Mouse (Mus musculus): ENCODE results near the gene Synj1. TPM values are rescaled to one million over a fixed set of nuclear protein-coding genes. Genes with fewer than 3 reads are reported as not detected.

Synj1 gene
- 24.9 TPM for polyA plus RNA-seq (2014; fragmentation: Illumina TruSeq; extraction: RNeasy Lipid Tissue Mini Kit (QIAGEN cat#74804); ENCODE audit: low read depth, low replicate concordance)

GRCm38 (mm10) chr16:91011021-91011683 lies at the start of gene Synj1:
Synj1 (minus strand) TSS chr16:91011308.

GRCm38 (mm10) chr16:91044270-91045182 lies 33.4 kb upstream of the Synj1 start, which contains the start of gene Paxbp1:
Paxbp1 (minus strand) TSS chr16:91044543.

GRCm38 (mm10) chr16:90934687-90935328 lies 76.3 kb downstream of the Synj1 start, which contains the start of gene Cfap298:
Cfap298 (minus strand) TSS chr16:90935114.

Other genes with a start within 250 kb of the Synj1 start
- gene Urb1, start 200.9 kb downstream of the Synj1 start, polyA plus RNA-seq (2014; fragmentation: Illumina TruSeq; extraction: RNeasy Lipid Tissue Mini Kit (QIAGEN cat#74804); ENCODE audit: low read depth, low replicate concordance), result 2.8 TPM
- gene Eva1c, start 184.6 kb downstream of the Synj1 start, polyA plus RNA-seq (2014; fragmentation: Illumina TruSeq; extraction: RNeasy Lipid Tissue Mini Kit (QIAGEN cat#74804); ENCODE audit: low read depth, low replicate concordance), result 2.1 TPM
- 9.9 TPM for gene Cfap298, start 76.2 kb downstream of the Synj1 start, polyA plus RNA-seq (2014; fragmentation: Illumina TruSeq; extraction: RNeasy Lipid Tissue Mini Kit (QIAGEN cat#74804); ENCODE audit: low read depth, low replicate concordance)
- gene Paxbp1, start 33.2 kb upstream of the Synj1 start, polyA plus RNA-seq (2014; fragmentation: Illumina TruSeq; extraction: RNeasy Lipid Tissue Mini Kit (QIAGEN cat#74804); ENCODE audit: low read depth, low replicate concordance), result 48.3 TPM
- 0.16 TPM for gene 4932438H23Rik, start 83.8 kb upstream of the Synj1 start, polyA plus RNA-seq (2014; fragmentation: Illumina TruSeq; extraction: RNeasy Lipid Tissue Mini Kit (QIAGEN cat#74804); ENCODE audit: low read depth, low replicate concordance)
- not detected for gene Olig2, start 214.1 kb upstream of the Synj1 start, polyA plus RNA-seq (2014; fragmentation: Illumina TruSeq; extraction: RNeasy Lipid Tissue Mini Kit (QIAGEN cat#74804); ENCODE audit: low read depth, low replicate concordance)